Mouse (Mus musculus) heart, adult 8-10 months (tissue): ENCODE measurements around the gene Gga2. TPM values are rescaled to one million over a fixed set of nuclear protein-coding genes. Genes with fewer than 3 reads are reported as not detected.

ENCODE experiments used
- DNase-seq: peaks from one replicate; pipeline ENCODE4 v3.0.0; 2022; ENCODE audit warnings: low spot score
- total RNA-seq, 4 experiments: library from RNA; stranded (reverse); gene quantifications; 2 replicates each; pipeline ENCODE4 v1.2.4; 2022

The Gga2 gene
- total RNA-seq, 4 experiments from 2014 or later, result 31.7 to 39.2 (median 35.4) TPM

GRCm38 (mm10) chr7:121938124-121938891 lies 82.7 kb downstream of the Gga2 start:
- DNase-seq, result no peak

- no peak for DNase-seq
Measured at GRCm38 (mm10) chr7:121936861-121937630, 84.0 kb downstream of the Gga2 start.

Other genes with a start within 250 kb of the Gga2 start
- not detected for gene Scnn1b, start 156.2 kb downstream of the Gga2 start, total RNA-seq
- gene Cog7, start 39.5 kb downstream of the Gga2 start, total RNA-seq, result 10 to 100 TPM; 19.1 to 20.6 (median 20.1) TPM
- gene Ubfd1, start 46.0 kb upstream of the Gga2 start, total RNA-seq, result 10 to 100 TPM; 32.5 to 41.6 (median 37.3) TPM
- 10 to 100 TPM; 13.3 to 14.3 (median 13.7) TPM for gene Ears2, start 46.0 kb upstream of the Gga2 start, total RNA-seq
- 1,000 to 10,000 TPM; 1,624 to 1,874 (median 1,747) TPM for gene Ndufab1, start 80.7 kb upstream of the Gga2 start, total RNA-seq
- 1 to 10 TPM in 2 of 4 experiments, under 1 TPM in 2; 0.38 to 1.2 (median 1.0) TPM for gene Palb2, start 111.8 kb upstream of the Gga2 start, total RNA-seq
- gene Dctn5, start 111.8 kb upstream of the Gga2 start, total RNA-seq, result 10 to 100 TPM; 28.6 to 29.8 (median 29.1) TPM
- under 1 TPM; 0.31 to 0.66 (median 0.46) TPM for gene Plk1, start 138.2 kb upstream of the Gga2 start, total RNA-seq
- not detected for gene Ern2, start 165.0 kb upstream of the Gga2 start, total RNA-seq
- 1 to 10 TPM; 2.9 to 3.9 (median 3.3) TPM for gene Chp2, start 198.3 kb upstream of the Gga2 start, total RNA-seq